Mouse (Mus musculus): ENCODE data around the gene Gm21292.
"Not testable (repeated sequence)": the region's sequence is repeated elsewhere in the genome, so short reads cannot be mapped to it uniquely, and the experiment has no call there.

Gene Gm21292

DNA sequence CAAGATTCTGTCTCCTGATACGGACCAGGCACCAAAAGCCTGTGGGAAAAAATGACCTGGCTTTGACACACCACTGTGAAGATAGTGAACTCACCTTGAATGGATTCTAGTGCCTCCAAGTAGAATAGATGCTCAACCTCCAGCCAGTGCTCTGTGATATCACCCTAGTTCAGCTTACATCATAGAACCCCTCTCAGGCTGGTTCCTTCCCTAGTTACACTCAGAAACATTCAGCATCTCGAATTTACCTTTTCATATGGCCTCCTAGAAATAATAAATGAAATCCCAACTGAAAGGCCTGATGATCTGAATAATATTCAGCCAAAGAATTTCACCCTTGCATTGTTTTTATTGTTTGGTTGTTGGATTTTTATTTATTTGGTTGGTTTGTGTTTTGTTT is at the start of gene Gm21292:
TSS of gene Gm21292 (minus strand) at position 101 of the 400 bp plus-strand sequence.
- DNase-seq (ENCODE audit: low spot score in 2 of 2), result not testable (repeated sequence)

Measured in spleen, postnatal 4 days (tissue).